Mouse (Mus musculus) megakaryocyte, embryonic 14.5 days (primary cell): ENCODE results near the gene 4930558K02Rik.

Source experiments
- FLI1 ChIP-seq: IDR thresholded peaks from 2 replicates; pipeline ENCODE4 v1.6.1; 2012; ENCODE audit warnings: low read length, inconsistent platforms, mixed read lengths
- GATA1 ChIP-seq: IDR thresholded peaks from 3 replicates; pipeline ENCODE4 v1.6.1; 2012; ENCODE audit warnings: mixed read lengths, low read length, inconsistent platforms, borderline replicate concordance

GRCm38 (mm10) chr1:161895014-161895413 is 84.4 kb downstream of the 4930558K02Rik start:
- TF ChIP-seq GATA1 (no peak), FLI1 (no peak)
